Mouse (Mus musculus): ENCODE measurements around the gene Rabgap1. TPM values are rescaled to one million over a fixed set of nuclear protein-coding genes. Genes with fewer than 3 reads are reported as not detected.
"Not testable (repeated sequence)": the region's sequence is repeated elsewhere in the genome, so short reads cannot be mapped to it uniquely, and the experiment has no call there.

Gene Rabgap1
- 10 to 100 TPM; 29.6 to 34.5 (median 31.0) TPM for total RNA-seq (2022)

GRCm38 (mm10) chr2:37442611-37443591 is at the start of gene Rabgap1, which contains the start of the genes Zbtb26 and Zbtb6:
Gene Rabgap1 (plus strand): TSS chr2:37443279.
Gene Zbtb26 (minus strand): TSS chr2:37443135.
Gene Zbtb6 (minus strand): TSS chr2:37443171.
- peak; percentile 90 to 91 for DNase-seq (ENCODE audit: low spot score in 2 of 2)

GRCm38 (mm10) chr2:37395539-37395938 is 47.5 kb upstream of the Rabgap1 start:
- DNase-seq (ENCODE audit: low spot score in 2 of 2), result no peak

- no peak for DNase-seq (ENCODE audit: low spot score in 2 of 2)
Measured at GRCm38 (mm10) chr2:37421903-37422302, 21.2 kb upstream of the Rabgap1 start.

GRCm38 (mm10) chr2:37422306-37423304 is 20.5 kb upstream of the Rabgap1 start, which contains the start of gene Rc3h2:
Gene Rc3h2 (minus strand): TSS chr2:37422903.
- peak; percentile 86 to 90 for DNase-seq (ENCODE audit: low spot score in 2 of 2)

GRCm38 (mm10) chr2:37423671-37424070 is 19.4 kb upstream of the Rabgap1 start:
- DNase-seq (ENCODE audit: low spot score in 2 of 2), result no peak

- peak; percentile 49 to 68 for DNase-seq (ENCODE audit: low spot score in 2 of 2)
Measured at GRCm38 (mm10) chr2:37430593-37431464, 12.2 kb upstream of the Rabgap1 start.

- DNase-seq (ENCODE audit: low spot score in 2 of 2), result no peak
Measured at GRCm38 (mm10) chr2:37431609-37432008, 11.5 kb upstream of the Rabgap1 start.

- peak; percentile 86 to 92 for DNase-seq (ENCODE audit: low spot score in 2 of 2)
Measured at GRCm38 (mm10) chr2:37451667-37452375, 8.7 kb downstream of the Rabgap1 start.

GRCm38 (mm10) chr2:37452376-37452760 is 9.3 kb downstream of the Rabgap1 start:
- DNase-seq (ENCODE audit: low spot score in 2 of 2), result no peak

- no peak for DNase-seq (ENCODE audit: low spot score in 2 of 2)
Measured at GRCm38 (mm10) chr2:37460707-37461106, 17.6 kb downstream of the Rabgap1 start.

- DNase-seq (ENCODE audit: low spot score in 2 of 2), result no peak
Measured at GRCm38 (mm10) chr2:37466266-37466665, 23.2 kb downstream of the Rabgap1 start.

GRCm38 (mm10) chr2:37479559-37479958 is 36.5 kb downstream of the Rabgap1 start:
- DNase-seq (ENCODE audit: low spot score in 2 of 2), result no peak

- DNase-seq (ENCODE audit: low spot score in 2 of 2), result no peak
Measured at GRCm38 (mm10) chr2:37480039-37480438, 37.0 kb downstream of the Rabgap1 start.

GRCm38 (mm10) chr2:37484165-37484564 is 41.1 kb downstream of the Rabgap1 start:
- DNase-seq (ENCODE audit: low spot score in 2 of 2), result no peak

- no peak for DNase-seq (ENCODE audit: low spot score in 2 of 2)
Measured at GRCm38 (mm10) chr2:37485370-37485769, 42.3 kb downstream of the Rabgap1 start.

GRCm38 (mm10) chr2:37486408-37486807 is 43.3 kb downstream of the Rabgap1 start:
- DNase-seq (ENCODE audit: low spot score in 2 of 2), result no peak

- DNase-seq (ENCODE audit: low spot score in 2 of 2), result no peak
Measured at GRCm38 (mm10) chr2:37488956-37489355, 45.9 kb downstream of the Rabgap1 start.

GRCm38 (mm10) chr2:37497321-37497720 is 54.2 kb downstream of the Rabgap1 start:
- no peak for DNase-seq (ENCODE audit: low spot score in 2 of 2)

- not testable (repeated sequence) for DNase-seq (ENCODE audit: low spot score in 2 of 2)
Measured at GRCm38 (mm10) chr2:37505856-37506255, 62.8 kb downstream of the Rabgap1 start.

Measured in gastrocnemius, adult 8-10 months (tissue).